Mouse (Mus musculus): ENCODE results near the gene Wdr70.

Wdr70 gene

GRCm38 (mm10) chr15:8005506-8005905, 93.5 kb downstream of the Wdr70 start:
- Histone ChIP-seq H3K9me3 (ENCODE audit: low read length) (no peaks in the 10 kb centered on the region), H3K4me1 (replicated peaks; ENCODE audit: low read depth, low read length) (no peaks in the 10 kb centered on the region), H3K4me3 (replicated peaks; ENCODE audit: low read length) (no peak overlapping the region), H3K36me3 (ENCODE audit: insufficient read depth, low read length) (no peaks in the 10 kb centered on the region), H3K27me3 (ENCODE audit: insufficient read depth, low read length) (no peaks in the 10 kb centered on the region)
- no peak for TF ChIP-seq NANOG (IDR thresholded peaks at IDR 0.05; ENCODE audit: borderline replicate concordance, low read length)
- TF ChIP-seq POU5F1 (IDR thresholded peaks at IDR 0.05; ENCODE audit: borderline replicate concordance, low read length) = no peak
- TF ChIP-seq CTCF (conservative IDR thresholded peaks at IDR 0.05; ENCODE audit: low read length) = no peak

DNA sequence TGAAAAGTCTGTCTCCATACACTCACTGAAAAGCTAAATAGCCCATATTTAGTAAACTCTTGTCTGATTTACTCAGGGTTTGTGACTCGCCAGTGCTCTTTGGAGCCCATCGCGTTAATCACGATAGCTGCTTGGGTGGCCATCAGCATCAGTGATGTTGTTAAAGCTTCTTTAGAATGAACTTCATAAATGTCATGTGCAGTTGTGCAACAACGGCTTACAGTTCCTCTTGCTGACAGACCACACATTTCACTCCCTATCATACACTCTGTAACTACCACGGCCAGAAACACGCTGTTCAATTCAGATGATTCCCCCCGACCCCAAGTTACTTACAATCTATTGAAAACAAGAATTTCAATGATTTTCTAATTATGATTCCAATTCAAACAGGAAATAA, 95.2 kb downstream of the Wdr70 start:
- Histone ChIP-seq H3K36me3 (ENCODE audit: insufficient read depth, low read length) (no peaks in the 10 kb centered on the region), H3K4me3 (replicated peaks; ENCODE audit: low read length) (no peak overlapping the region), H3K9me3 (ENCODE audit: low read length) (no peaks in the 10 kb centered on the region), H3K4me1 (replicated peaks; ENCODE audit: low read depth, low read length) (peaks cover 5% of the 10 kb centered on the region), H3K27me3 (ENCODE audit: insufficient read depth, low read length) (no peaks in the 10 kb centered on the region)
- no peak for TF ChIP-seq NANOG (IDR thresholded peaks at IDR 0.05; ENCODE audit: borderline replicate concordance, low read length)
- no peak for TF ChIP-seq POU5F1 (IDR thresholded peaks at IDR 0.05; ENCODE audit: borderline replicate concordance, low read length)
- no peak for TF ChIP-seq CTCF (conservative IDR thresholded peaks at IDR 0.05; ENCODE audit: low read length)

GRCm38 (mm10) chr15:7998843-7999546, 100.0 kb downstream of the Wdr70 start:
- Histone ChIP-seq H3K4me1 (replicated peaks; ENCODE audit: low read depth, low read length) (peaks cover 8% of the 10 kb centered on the region), H3K27me3 (ENCODE audit: insufficient read depth, low read length) (no peaks in the 10 kb centered on the region), H3K4me3 (replicated peaks; ENCODE audit: low read length) (no peak overlapping the region), H3K9me3 (ENCODE audit: low read length) (no peaks in the 10 kb centered on the region), H3K36me3 (ENCODE audit: insufficient read depth, low read length) (0 out of 2 replicates have a peak, but pooled peaks cover 3% of the 10 kb centered on the region)
- TF ChIP-seq POU5F1 (IDR thresholded peaks at IDR 0.05; ENCODE audit: borderline replicate concordance, low read length) (no peak), NANOG (IDR thresholded peaks at IDR 0.05; ENCODE audit: borderline replicate concordance, low read length) (no peak), CTCF (conservative IDR thresholded peaks at IDR 0.05; ENCODE audit: low read length) (no peak)

- Histone ChIP-seq H3K36me3 (ENCODE audit: insufficient read depth, low read length) (0 out of 2 replicates have a peak, but pooled peaks cover 3% of the 10 kb centered on the region), H3K27me3 (ENCODE audit: insufficient read depth, low read length) (no peaks in the 10 kb centered on the region), H3K9me3 (ENCODE audit: low read length) (no peaks in the 10 kb centered on the region), H3K4me1 (replicated peaks; ENCODE audit: low read depth, low read length) (peaks cover 8% of the 10 kb centered on the region), H3K4me3 (replicated peaks; ENCODE audit: low read length) (no peak overlapping the region)
- TF ChIP-seq POU5F1 (IDR thresholded peaks at IDR 0.05; ENCODE audit: borderline replicate concordance, low read length) (no peak), NANOG (IDR thresholded peaks at IDR 0.05; ENCODE audit: borderline replicate concordance, low read length) (no peak), CTCF (conservative IDR thresholded peaks at IDR 0.05; ENCODE audit: low read length) (no peak)
These were observed 100.9 kb downstream of the Wdr70 start for GRCm38 (mm10) chr15:7998095-7998494.

DNA sequence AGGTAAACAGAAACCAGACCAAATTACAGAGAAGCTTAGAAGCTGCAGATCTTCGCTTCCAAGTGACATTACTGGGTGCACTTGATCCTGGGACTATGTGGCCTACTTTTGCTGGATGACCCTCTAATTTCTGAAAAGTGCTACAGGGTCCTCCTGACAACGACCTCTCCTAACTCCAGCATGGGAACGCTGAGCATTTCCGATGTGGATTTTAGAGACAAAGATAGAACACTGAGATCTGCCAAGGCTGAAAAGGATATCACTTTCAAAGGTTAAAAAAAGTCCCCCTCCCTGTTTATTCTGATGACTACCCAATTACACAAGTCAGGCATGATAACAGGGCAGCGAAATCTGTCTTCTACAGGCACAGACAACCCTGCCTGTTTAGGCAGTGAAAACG, 105.3 kb downstream of the Wdr70 start:
- Histone ChIP-seq H3K36me3 (ENCODE audit: insufficient read depth, low read length) (0 out of 2 replicates have a peak, but pooled peaks cover 3% of the 10 kb centered on the region), H3K4me1 (replicated peaks; ENCODE audit: low read depth, low read length) (peaks cover 3% of the 10 kb centered on the region; the same call in 1 of the 2 replicates), H3K9me3 (ENCODE audit: low read length) (no peaks in the 10 kb centered on the region), H3K27me3 (ENCODE audit: insufficient read depth, low read length) (no peaks in the 10 kb centered on the region), H3K4me3 (replicated peaks; ENCODE audit: low read length) (no peak overlapping the region)
- TF ChIP-seq POU5F1 (IDR thresholded peaks at IDR 0.05; ENCODE audit: borderline replicate concordance, low read length) (no peak), CTCF (conservative IDR thresholded peaks at IDR 0.05; ENCODE audit: low read length) (no peak)

DNA sequence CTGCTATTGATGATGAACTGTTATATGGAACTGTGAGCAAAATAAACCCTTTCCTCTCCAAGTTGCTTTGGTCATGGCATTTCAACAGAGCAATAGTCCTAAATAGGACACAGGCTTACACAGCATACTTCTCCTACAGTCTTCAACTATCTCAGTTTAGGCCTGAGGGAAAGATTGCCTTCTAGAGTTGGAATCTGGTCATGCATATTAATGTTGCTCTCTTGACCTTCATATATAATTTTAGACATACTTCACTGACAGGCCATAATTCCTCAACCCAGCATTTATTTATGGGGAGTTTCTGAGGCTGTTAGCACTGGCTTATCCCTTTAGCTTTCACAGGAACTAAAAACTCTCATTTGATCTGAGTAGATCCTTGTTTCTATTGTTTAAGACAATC, 108.9 kb downstream of the Wdr70 start:
- TF ChIP-seq POU5F1 (IDR thresholded peaks at IDR 0.05; ENCODE audit: borderline replicate concordance, low read length) = no peak
- TF ChIP-seq CTCF (conservative IDR thresholded peaks at IDR 0.05; ENCODE audit: low read length) = no peak
- no peak for TF ChIP-seq NANOG (IDR thresholded peaks at IDR 0.05; ENCODE audit: borderline replicate concordance, low read length)
- Histone ChIP-seq H3K9me3 (ENCODE audit: low read length) (no peaks in the 10 kb centered on the region), H3K4me1 (replicated peaks; ENCODE audit: low read depth, low read length) (no peaks in the 10 kb centered on the region), H3K36me3 (ENCODE audit: insufficient read depth, low read length) (0 out of 2 replicates have a peak, but pooled peaks cover 3% of the 10 kb centered on the region), H3K4me3 (replicated peaks; ENCODE audit: low read length) (no peak overlapping the region), H3K27me3 (ENCODE audit: insufficient read depth, low read length) (no peaks in the 10 kb centered on the region)

DNA sequence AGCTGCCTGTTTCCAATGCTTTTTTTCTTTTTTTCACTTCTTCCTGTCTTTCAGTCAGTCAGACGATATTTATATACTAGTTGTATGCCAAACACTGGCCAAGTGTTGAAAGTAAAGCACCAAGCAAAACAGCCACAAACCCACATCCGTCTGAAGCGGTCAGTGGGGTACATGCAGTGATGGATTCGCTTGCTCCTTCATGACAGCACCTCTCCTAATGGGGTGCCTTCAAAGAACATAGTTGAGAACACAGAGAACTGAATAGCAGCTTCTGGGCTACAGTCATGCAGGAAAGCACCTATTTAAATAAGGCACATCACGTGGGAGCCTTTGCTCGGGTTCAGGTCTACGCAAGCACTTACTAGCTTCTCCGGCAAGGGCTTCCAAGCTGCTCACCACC, 111.6 kb downstream of the Wdr70 start:
- TF ChIP-seq NANOG (IDR thresholded peaks at IDR 0.05; ENCODE audit: borderline replicate concordance, low read length) = no peak
- no peak for TF ChIP-seq CTCF (conservative IDR thresholded peaks at IDR 0.05; ENCODE audit: low read length)
- no peak for TF ChIP-seq POU5F1 (IDR thresholded peaks at IDR 0.05; ENCODE audit: borderline replicate concordance, low read length)
- no peaks in the 10 kb centered on the region for H3K36me3 ChIP-seq (ENCODE audit: insufficient read depth, low read length)
- H3K27me3 ChIP-seq (ENCODE audit: insufficient read depth, low read length) = no peaks in the 10 kb centered on the region
- H3K9me3 ChIP-seq (ENCODE audit: low read length) = no peaks in the 10 kb centered on the region
- no peak overlapping the region for H3K4me3 ChIP-seq (replicated peaks; ENCODE audit: low read length)
- H3K4me1 ChIP-seq (replicated peaks; ENCODE audit: low read depth, low read length) = no peaks in the 10 kb centered on the region

DNA sequence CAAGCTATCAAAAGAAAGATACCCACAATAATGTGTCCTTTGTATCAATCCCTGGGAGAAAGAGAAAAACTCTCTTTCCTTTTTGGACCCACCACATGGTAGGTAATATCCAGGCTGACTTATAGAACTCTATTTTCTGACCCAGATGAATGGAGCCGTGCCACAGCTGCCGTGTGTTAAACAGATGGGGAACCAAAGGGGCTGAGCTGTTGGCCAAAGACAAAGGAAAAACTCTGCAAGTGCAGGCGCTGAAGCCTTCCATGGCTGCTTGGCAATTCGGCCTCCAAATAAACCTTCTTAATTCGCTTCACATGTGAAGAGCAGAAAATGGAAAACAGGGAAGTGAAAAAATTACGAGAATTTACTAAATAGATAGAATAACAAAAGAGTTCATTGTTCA, 112.7 kb downstream of the Wdr70 start:
- Histone ChIP-seq H3K36me3 (ENCODE audit: insufficient read depth, low read length) (no peaks in the 10 kb centered on the region), H3K27me3 (ENCODE audit: insufficient read depth, low read length) (no peaks in the 10 kb centered on the region), H3K4me3 (replicated peaks; ENCODE audit: low read length) (no peak overlapping the region), H3K9me3 (ENCODE audit: low read length) (no peaks in the 10 kb centered on the region), H3K4me1 (replicated peaks; ENCODE audit: low read depth, low read length) (no peaks in the 10 kb centered on the region)
- TF ChIP-seq NANOG (IDR thresholded peaks at IDR 0.05; ENCODE audit: borderline replicate concordance, low read length) (no peak), POU5F1 (IDR thresholded peaks at IDR 0.05; ENCODE audit: borderline replicate concordance, low read length) (no peak), CTCF (conservative IDR thresholded peaks at IDR 0.05; ENCODE audit: low read length) (no peak)

GRCm38 (mm10) chr15:7978640-7979039, 120.4 kb downstream of the Wdr70 start:
- TF ChIP-seq POU5F1 (IDR thresholded peaks at IDR 0.05; ENCODE audit: borderline replicate concordance, low read length) (no peak), CTCF (conservative IDR thresholded peaks at IDR 0.05; ENCODE audit: low read length) (no peak), NANOG (IDR thresholded peaks at IDR 0.05; ENCODE audit: borderline replicate concordance, low read length) (no peak)
- Histone ChIP-seq H3K27me3 (ENCODE audit: insufficient read depth, low read length) (no peaks in the 10 kb centered on the region), H3K4me3 (replicated peaks; ENCODE audit: low read length) (no peak overlapping the region)

More at GRCm38 (mm10) chr15:7978640-7979039, 120.4 kb downstream of the Wdr70 start:
- peaks cover 8% of the 10 kb centered on the region; the same call in 1 of the 2 replicates for H3K4me1 ChIP-seq (replicated peaks; ENCODE audit: low read depth, low read length)
- H3K36me3 ChIP-seq (ENCODE audit: insufficient read depth, low read length) = no peaks in the 10 kb centered on the region
- no peaks in the 10 kb centered on the region for H3K9me3 ChIP-seq (ENCODE audit: low read length)

Measured in E14TG2a.4 (cell line).